Mouse (Mus musculus): ENCODE data around the gene Cpsf6.

Cpsf6 gene

DNA sequence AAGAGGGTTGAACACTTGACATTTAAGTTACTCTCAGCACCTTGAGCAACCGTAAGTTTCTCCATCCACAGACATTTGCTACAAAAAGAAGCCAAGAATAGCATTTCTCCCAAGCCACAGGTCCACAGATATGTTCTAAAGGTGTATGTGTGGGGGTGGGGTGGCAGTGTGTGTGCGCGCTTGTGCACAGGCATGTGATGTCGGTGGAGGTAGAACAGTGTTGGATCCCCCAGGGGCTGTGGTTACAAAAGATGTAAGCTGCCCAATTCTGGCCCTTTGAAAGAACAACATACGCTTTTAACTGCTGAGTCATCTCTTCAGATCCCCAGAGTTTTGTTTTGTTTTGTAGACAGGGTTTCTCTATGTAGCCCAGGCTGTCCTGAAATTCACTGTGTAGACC, 57.2 kb downstream of the Cpsf6 start:
- no peak for DNase-seq

DNA sequence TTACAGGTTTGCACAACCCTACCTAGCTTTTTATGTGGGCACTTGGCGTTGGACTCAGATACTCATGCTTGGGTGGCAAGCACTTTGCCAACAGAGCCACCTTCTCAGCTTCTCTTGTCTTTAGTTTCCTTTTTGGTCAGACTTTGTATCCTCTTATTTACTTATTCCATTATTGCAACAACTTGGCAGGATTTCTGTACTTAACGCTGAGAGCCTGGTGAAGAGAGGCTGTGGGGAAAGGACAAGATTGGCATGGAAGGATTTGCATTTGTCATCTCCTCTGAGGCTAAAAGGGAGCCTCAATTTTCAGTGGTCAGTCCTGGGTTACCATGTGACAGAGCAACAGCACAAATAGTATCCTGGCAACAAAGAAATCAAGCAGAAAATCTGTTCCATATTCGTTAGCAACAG, 59.2 kb downstream of the Cpsf6 start:
- no peak for DNase-seq

DNA sequence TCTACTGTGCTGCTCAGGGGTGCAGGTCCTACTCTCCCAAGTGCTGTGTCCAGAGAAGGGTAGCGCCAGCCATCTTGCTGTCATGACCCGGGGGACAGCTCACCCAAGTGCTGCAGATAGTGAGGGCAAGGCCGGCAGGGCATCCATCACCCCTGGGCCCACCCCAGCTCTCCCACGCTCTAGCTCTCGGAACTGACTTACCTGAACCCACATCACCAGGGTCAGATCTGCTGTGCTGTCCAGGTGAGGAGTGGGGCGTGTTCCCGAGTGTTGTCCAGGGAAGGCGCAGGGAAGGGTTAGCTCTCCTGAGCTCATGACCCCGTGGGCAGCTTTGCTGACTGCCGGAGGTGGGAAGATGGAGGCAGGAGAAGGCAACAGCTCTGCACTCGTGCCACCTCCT, 63.4 kb downstream of the Cpsf6 start:
- no peak for DNase-seq

DNA sequence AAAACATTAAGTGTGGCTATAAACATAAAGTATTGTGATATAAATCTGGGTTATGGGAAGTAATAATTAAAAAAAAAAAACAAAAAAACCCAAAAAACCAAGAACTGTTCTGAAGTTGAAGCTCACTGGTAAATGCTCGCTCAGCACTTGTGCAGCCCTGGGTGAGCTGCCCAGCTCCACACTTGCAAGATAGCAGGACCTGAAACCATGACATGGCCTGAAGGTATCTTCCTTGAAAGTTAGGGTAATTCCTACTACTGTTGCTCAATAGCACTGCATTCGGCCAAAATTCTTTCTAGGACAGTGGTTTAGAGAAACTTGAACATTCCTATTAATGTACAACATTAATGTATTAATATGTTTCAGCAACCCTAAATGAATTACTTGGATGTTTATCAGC, 66.7 kb downstream of the Cpsf6 start:
- no peak for DNase-seq

DNA sequence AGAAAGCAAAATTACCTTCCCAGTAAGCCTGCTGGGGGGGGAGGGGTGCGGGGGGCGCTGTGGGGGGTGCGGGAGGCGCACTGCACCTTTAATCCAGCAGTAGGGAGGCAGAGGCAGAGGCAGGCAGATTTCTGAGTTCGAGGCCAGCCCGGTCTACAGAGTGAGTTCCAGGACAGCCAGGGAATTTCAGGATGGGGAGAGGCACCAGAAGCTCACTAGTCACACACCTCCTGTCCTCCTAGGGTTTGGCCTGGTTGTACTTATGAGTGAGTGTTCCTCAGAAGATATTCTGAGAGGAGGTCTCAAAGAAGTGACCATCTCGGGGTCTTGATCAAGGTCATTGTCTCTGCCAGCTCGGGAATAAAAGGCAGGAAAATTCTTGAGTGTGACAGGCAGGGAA, 67.6 kb downstream of the Cpsf6 start:
- DNase-seq: no peak

DNA sequence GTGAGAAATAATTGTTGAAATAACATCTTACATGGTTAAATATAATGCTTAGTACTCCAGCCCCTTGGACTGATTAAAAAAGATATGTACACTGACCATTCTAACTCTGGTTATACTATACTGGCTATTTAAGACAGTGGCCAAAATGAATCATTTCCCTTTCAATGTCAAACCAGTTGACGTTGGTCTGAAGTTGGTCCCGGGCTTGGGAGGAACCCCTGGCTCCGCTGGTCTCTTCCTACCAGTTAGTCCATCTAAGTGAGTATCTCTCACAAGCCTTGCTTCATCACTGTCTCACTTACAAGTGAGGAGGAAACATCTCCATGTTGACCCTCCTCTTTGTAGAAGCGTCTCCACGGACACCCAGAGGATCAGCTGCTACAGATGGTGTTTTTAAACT, 75.4 kb downstream of the Cpsf6 start:
- DNase-seq: no peak

DNA sequence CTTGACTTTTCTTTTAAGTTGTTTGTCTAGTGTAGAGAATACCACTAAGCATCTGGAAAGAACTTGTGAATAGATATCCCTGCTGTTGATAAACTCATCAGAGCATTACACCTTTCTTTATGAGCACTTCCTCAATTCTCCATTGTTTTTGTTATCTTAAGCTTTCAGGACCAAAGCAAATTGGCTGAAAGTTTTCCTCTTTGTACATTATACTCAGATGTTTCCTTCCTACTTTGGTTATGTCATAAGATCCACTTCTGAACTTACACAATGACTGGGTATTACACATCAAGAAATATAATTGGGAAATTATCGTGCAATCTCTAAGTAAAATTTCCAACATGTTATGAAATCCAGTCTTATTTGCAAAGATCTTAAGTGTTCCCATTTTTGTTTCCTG, 78.1 kb downstream of the Cpsf6 start:
- DNase-seq: no peak

DNA sequence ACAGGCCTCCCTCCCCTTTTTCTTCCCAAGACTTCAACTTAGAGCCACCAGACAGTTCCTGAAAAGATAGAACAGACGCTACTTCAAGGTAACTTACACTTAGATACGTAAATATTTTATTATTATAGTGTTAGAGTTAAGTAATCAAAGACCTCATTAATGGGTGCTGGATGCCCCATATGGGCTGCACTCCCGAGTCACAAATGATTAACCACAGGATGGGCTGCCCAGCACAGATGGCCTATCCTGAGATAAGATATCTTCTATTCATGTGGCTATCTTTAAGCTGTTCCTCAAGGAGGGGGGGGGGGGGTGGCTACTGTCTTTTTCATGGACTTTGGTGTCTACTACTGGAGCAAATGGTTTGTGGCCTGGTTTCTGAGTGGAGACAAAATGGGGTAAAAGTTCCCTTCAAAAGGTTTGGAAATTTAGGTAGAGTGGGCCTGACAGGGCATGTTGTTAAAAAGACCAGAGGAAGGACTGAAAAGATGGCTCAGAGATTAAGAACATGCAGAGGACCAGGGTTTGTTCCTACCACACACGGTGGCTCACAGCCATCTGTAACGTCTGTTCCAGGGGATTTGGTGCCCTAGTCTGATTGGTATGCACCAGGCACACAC, 79.8 kb downstream of the Cpsf6 start:
- DNase-seq: no peak

DNA sequence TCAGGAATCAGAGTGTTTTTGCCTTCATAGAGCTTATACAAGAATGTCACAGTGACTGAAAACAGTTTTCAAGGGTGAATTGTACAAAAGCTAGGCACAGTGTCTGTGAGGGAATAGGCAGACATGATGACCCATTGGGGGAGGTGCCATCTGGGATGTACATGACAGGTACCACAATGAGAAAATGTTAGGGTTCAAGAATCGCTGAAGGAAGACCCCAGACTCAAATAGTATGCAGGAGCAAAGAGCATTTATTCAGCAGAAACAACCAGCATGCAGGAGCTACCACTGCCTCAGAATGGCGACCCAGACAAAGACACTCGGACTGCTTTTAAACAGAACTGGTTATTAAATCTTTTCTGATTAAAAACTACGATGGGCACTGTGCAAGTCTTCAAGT, 80.7 kb downstream of the Cpsf6 start:
- DNase-seq: no peak

DNA sequence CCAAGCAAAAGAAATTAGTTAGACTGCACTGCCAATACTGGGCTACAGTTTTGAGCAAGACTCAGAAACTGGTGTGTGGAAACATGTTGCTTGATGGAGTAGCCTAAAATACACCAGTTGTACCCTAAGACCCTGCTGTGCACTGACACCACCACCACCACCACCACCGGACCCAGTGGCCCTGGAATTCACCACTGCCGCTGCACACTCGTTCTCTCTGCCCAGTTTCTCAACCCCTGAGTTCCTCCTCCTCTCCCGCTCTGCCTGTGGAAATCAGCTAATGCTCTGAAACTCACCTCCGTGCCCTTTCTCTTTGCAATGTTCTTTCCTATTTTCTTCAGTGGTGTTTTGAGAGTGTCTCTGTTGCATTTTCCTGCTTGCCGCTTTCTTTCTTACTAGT, 81.5 kb downstream of the Cpsf6 start:
- DNase-seq: no peak
